Mouse (Mus musculus) C2C12 (cell line): ENCODE measurements at regions not wholly inside any gene's neighbourhood (a gene's known extent, or its start where the extent isn't known, plus 50 kb on each side); places are given as distances from the start of the nearest gene placed in this dataset.

ENCODE experiments used
- H3K27me3 ChIP-seq: one replicate; pipeline ENCODE4 v1.6.1; 2011; ENCODE audit not compliant: control insufficient read depth, insufficient read depth, insufficient read length
- H3K36me3 ChIP-seq: one replicate; pipeline ENCODE4 v1.6.1; 2011; ENCODE audit not compliant: control insufficient read depth, insufficient read depth
- H3K4me3 ChIP-seq: one replicate; pipeline ENCODE4 v1.5.1; 2011; ENCODE audit warnings: mild to moderate bottlenecking, control low read depth; ENCODE audit not compliant: poor library complexity, insufficient read depth, severe bottlenecking
- H3K79me2 ChIP-seq: one replicate; pipeline ENCODE4 v1.6.1; 2011; ENCODE audit not compliant: control insufficient read depth, insufficient read depth
- H3K79me3 ChIP-seq: one replicate; pipeline ENCODE4 v1.6.1; 2011; ENCODE audit warnings: low read depth, control low read depth
- H3ac ChIP-seq: one replicate; pipeline ENCODE3; 2011; ENCODE audit warnings: low read depth; ENCODE audit not compliant: control insufficient read depth, insufficient read length
- CEBPB ChIP-seq: IDR thresholded peaks from one replicate; pipeline ENCODE4 v1.6.1; 2011; ENCODE audit warnings: low read depth, mild to moderate bottlenecking, control low read depth, moderate library complexity
- CTCF ChIP-seq: IDR thresholded peaks from one replicate; pipeline ENCODE4 v1.5.1; 2011; ENCODE audit not compliant: control insufficient read depth, insufficient read depth, insufficient read length
- FOSL1 ChIP-seq: IDR thresholded peaks from one replicate; pipeline ENCODE4 v1.8.0; 2011; ENCODE audit warnings: mild to moderate bottlenecking, low read length; ENCODE audit not compliant: poor library complexity, insufficient read depth, severe bottlenecking
- MAX ChIP-seq: IDR thresholded peaks from one replicate; pipeline ENCODE4 v1.6.1; 2011; ENCODE audit warnings: mild to moderate bottlenecking, control low read depth
- MYOD1 ChIP-seq: IDR thresholded peaks from one replicate; pipeline ENCODE4 v1.6.1; 2011; ENCODE audit warnings: low read depth; ENCODE audit not compliant: control insufficient read depth, insufficient read length
- MYOG ChIP-seq: IDR thresholded peaks from one replicate; pipeline ENCODE4 v1.6.1; 2011; ENCODE audit not compliant: control insufficient read depth, insufficient read length; ENCODE audit errors: extremely low read depth
- USF1 ChIP-seq: IDR thresholded peaks from one replicate; pipeline ENCODE4 v1.6.1; 2011; ENCODE audit warnings: low read depth, mild to moderate bottlenecking, control low read depth, moderate library complexity

- H3ac ChIP-seq, result peak overlapping the region; percentile 50
- H3K4me3 ChIP-seq, result peak overlapping the region; percentile 40
- H3K36me3 ChIP-seq, result peaks cover 92% of the 10 kb centered on the region
- H3K79me2 ChIP-seq, result peaks cover 100% of the 10 kb centered on the region
- TF ChIP-seq USF1 (no peak), MAX (no peak), CTCF (no peak), MYOD1 (no peak), FOSL1 (no peak), CEBPB (no peak)
- no peaks in the 10 kb centered on the region for H3K27me3 ChIP-seq
- H3K79me3 ChIP-seq, result peaks cover 97% of the 10 kb centered on the region
Measured at GRCm38 (mm10) chr15:85683271-85683670, 51.5 kb upstream of the Ppara start.

- H3K27me3 ChIP-seq, result no peaks in the 10 kb centered on the region
- peak overlapping the region; percentile 50 for H3ac ChIP-seq
- H3K79me2 ChIP-seq, result peaks cover 100% of the 10 kb centered on the region
- H3K4me3 ChIP-seq, result peak overlapping the region; percentile 40
- peaks cover 92% of the 10 kb centered on the region for H3K36me3 ChIP-seq
- no peak for TF ChIP-seq MYOG
- TF ChIP-seq USF1, result no peak
- TF ChIP-seq CEBPB, result no peak
- no peak for TF ChIP-seq MAX
- TF ChIP-seq FOSL1, result no peak
- TF ChIP-seq CTCF, result no peak
- TF ChIP-seq MYOD1, result no peak
- H3K79me3 ChIP-seq, result peaks cover 97% of the 10 kb centered on the region
Measured at GRCm38 (mm10) chr15:85683716-85684115, 51.1 kb upstream of the Ppara start.

- Histone ChIP-seq H3K79me2 (peaks cover 100% of the 10 kb centered on the region), H3K4me3 (peak overlapping the region; percentile 40), H3ac (peak overlapping the region; percentile 66), H3K79me3 (peaks cover 97% of the 10 kb centered on the region), H3K27me3 (no peaks in the 10 kb centered on the region), H3K36me3 (peaks cover 97% of the 10 kb centered on the region)
- no peak for TF ChIP-seq CEBPB
- TF ChIP-seq MAX, result peak; percentile 72
Measured at GRCm38 (mm10) chr15:85684164-85684708, 50.5 kb upstream of the Ppara start.

GRCm38 (mm10) chr15:85684875-85685274 is 49.9 kb upstream of the Ppara start:
- no peaks in the 10 kb centered on the region for H3K27me3 ChIP-seq
- peak overlapping the region; percentile 40 for H3K4me3 ChIP-seq
- H3K79me3 ChIP-seq, result peaks cover 98% of the 10 kb centered on the region
- peaks cover 100% of the 10 kb centered on the region for H3K79me2 ChIP-seq
- TF ChIP-seq CTCF, result no peak
- peak; percentile 83 for TF ChIP-seq MAX
- no peak for TF ChIP-seq CEBPB
- TF ChIP-seq USF1, result no peak
- TF ChIP-seq MYOG, result no peak
- no peak for TF ChIP-seq MYOD1
- no peak for TF ChIP-seq FOSL1
- H3ac ChIP-seq, result peak overlapping the region; percentile 66
- peaks cover 98% of the 10 kb centered on the region for H3K36me3 ChIP-seq
